Mouse (Mus musculus): ENCODE results near the gene Phf24. TPM values are rescaled to one million over a fixed set of nuclear protein-coding genes. Genes with fewer than 3 reads are reported as not detected.

Gene Phf24
- 6.6 and 8.4 TPM in 2 replicates for polyA plus RNA-seq (2016; fragmentation: Nextera tagmentation; extraction: Ambion mirVana)

GRCm38 (mm10) chr4:42916617-42917401 lies at the start of gene Phf24:
TSS of gene Phf24 (plus strand) at chr4:42916660.
- peaks cover 55% of the 10 kb centered on the region for H3K27me3 ChIP-seq
- WGBS: under 1% methylated on average over 76 of the region's 90 CpGs
- H3K27ac ChIP-seq (replicated peaks): no peak within 1 kb of the TSS

GRCm38 (mm10) chr4:42867390-42867789 lies 49.1 kb upstream of the Phf24 start:
- no peaks in the 10 kb centered on the region for H3K36me3 ChIP-seq
- no peaks in the 10 kb centered on the region for H3K27me3 ChIP-seq
- no peak overlapping the region for H3K4me3 ChIP-seq
- H3K27ac ChIP-seq (replicated peaks): no peak overlapping the region
- H3K4me1 ChIP-seq: no peaks in the 10 kb centered on the region
- WGBS: 74% methylated on average over 3 of the region's 3 CpGs
- no peak for ATAC-seq (ENCODE audit: low FRiP score, low read depth)
- no peak overlapping the region for H3K9ac ChIP-seq (replicated peaks)
- no peak overlapping the region for H3K4me2 ChIP-seq (replicated peaks)
- no peaks in the 10 kb centered on the region for H3K9me3 ChIP-seq

More at GRCm38 (mm10) chr4:42916617-42917401, at the start of gene Phf24:
- no peaks in the 10 kb centered on the region for H3K36me3 ChIP-seq
- H3K4me3 ChIP-seq: peak within 1 kb of the TSS; percentile 68
- H3K9me3 ChIP-seq: no peaks in the 10 kb centered on the region
- H3K9ac ChIP-seq (replicated peaks): peak within 1 kb of the TSS; percentile 80
- H3K4me2 ChIP-seq (replicated peaks): peak within 1 kb of the TSS; percentile 83
- ATAC-seq (ENCODE audit: low FRiP score, low read depth): peak; percentile 89
- peaks cover 6% of the 10 kb centered on the region; the same call in 1 of the 2 replicates for H3K4me1 ChIP-seq

GRCm38 (mm10) chr4:42868193-42868592 lies 48.3 kb upstream of the Phf24 start:
- no peaks in the 10 kb centered on the region for H3K4me1 ChIP-seq
- no peak overlapping the region for H3K9ac ChIP-seq (replicated peaks)
- 85% methylated on average over 5 of the region's 5 CpGs for whole genome bisulfite sequencing
- H3K4me2 ChIP-seq (replicated peaks): no peak overlapping the region
- no peak overlapping the region for H3K4me3 ChIP-seq
- no peaks in the 10 kb centered on the region for H3K27me3 ChIP-seq
- ATAC-seq (ENCODE audit: low FRiP score, low read depth): no peak
- H3K36me3 ChIP-seq: no peaks in the 10 kb centered on the region
- no peaks in the 10 kb centered on the region for H3K9me3 ChIP-seq
- no peak overlapping the region for H3K27ac ChIP-seq (replicated peaks)

GRCm38 (mm10) chr4:42870748-42871147 lies 45.7 kb upstream of the Phf24 start:
- Histone ChIP-seq H3K4me2 (replicated peaks) (no peak overlapping the region), H3K27ac (replicated peaks) (no peak overlapping the region), H3K9ac (replicated peaks) (no peak overlapping the region), H3K27me3 (no peaks in the 10 kb centered on the region), H3K4me1 (no peaks in the 10 kb centered on the region), H3K36me3 (no peaks in the 10 kb centered on the region), H3K4me3 (no peak overlapping the region), H3K9me3 (no peaks in the 10 kb centered on the region)
- 85% methylated on average over 5 of the region's 5 CpGs for WGBS
- ATAC-seq (ENCODE audit: low FRiP score, low read depth): no peak

GRCm38 (mm10) chr4:42872151-42872550 lies 44.3 kb upstream of the Phf24 start:
- Histone ChIP-seq H3K27me3 (0 out of 2 replicates have a peak, but pooled peaks cover 4% of the 10 kb centered on the region), H3K36me3 (no peaks in the 10 kb centered on the region), H3K4me1 (no peaks in the 10 kb centered on the region), H3K4me3 (no peak overlapping the region), H3K27ac (replicated peaks) (no peak overlapping the region), H3K9me3 (no peaks in the 10 kb centered on the region), H3K9ac (replicated peaks) (no peak overlapping the region), H3K4me2 (replicated peaks) (no peak overlapping the region)
- WGBS: 97% methylated on average over 7 of the region's 7 CpGs
- ATAC-seq (ENCODE audit: low FRiP score, low read depth): no peak

GRCm38 (mm10) chr4:42872746-42873435 lies 43.6 kb upstream of the Phf24 start:
- no peak overlapping the region for H3K27ac ChIP-seq (replicated peaks)
- WGBS: 89% methylated on average over 16 of the region's 16 CpGs
- no peak overlapping the region for H3K4me3 ChIP-seq
- H3K9ac ChIP-seq (replicated peaks): no peak overlapping the region
- no peaks in the 10 kb centered on the region for H3K9me3 ChIP-seq
- no peak overlapping the region for H3K4me2 ChIP-seq (replicated peaks)
- no peaks in the 10 kb centered on the region for H3K4me1 ChIP-seq
- ATAC-seq (ENCODE audit: low FRiP score, low read depth): no peak
- H3K27me3 ChIP-seq: 0 out of 2 replicates have a peak, but pooled peaks cover 4% of the 10 kb centered on the region
- no peaks in the 10 kb centered on the region for H3K36me3 ChIP-seq

GRCm38 (mm10) chr4:42874134-42874533 lies 42.3 kb upstream of the Phf24 start, which contains the start of gene Fam205c:
TSS of gene Fam205c (minus strand) at chr4:42874234.
- 0 out of 2 replicates have a peak, but pooled peaks cover 4% of the 10 kb centered on the region for H3K27me3 ChIP-seq
- H3K4me2 ChIP-seq (replicated peaks): no peak within 1 kb of the TSS
- no peaks in the 10 kb centered on the region for H3K9me3 ChIP-seq
- no peak within 1 kb of the TSS for H3K4me3 ChIP-seq
- no peak for ATAC-seq (ENCODE audit: low FRiP score, low read depth)
- H3K27ac ChIP-seq (replicated peaks): no peak within 1 kb of the TSS
- 88% methylated on average over 7 of the region's 7 CpGs for WGBS
- no peak within 1 kb of the TSS for H3K9ac ChIP-seq (replicated peaks)
- H3K4me1 ChIP-seq: no peaks in the 10 kb centered on the region
- H3K36me3 ChIP-seq: no peaks in the 10 kb centered on the region

- H3K4me2 ChIP-seq (replicated peaks): no peak overlapping the region
- 0 out of 2 replicates have a peak, but pooled peaks cover 4% of the 10 kb centered on the region for H3K27me3 ChIP-seq
- no peaks in the 10 kb centered on the region for H3K9me3 ChIP-seq
- H3K27ac ChIP-seq (replicated peaks): no peak overlapping the region
- no peaks in the 10 kb centered on the region for H3K4me1 ChIP-seq
- peak; percentile 71 for ATAC-seq (ENCODE audit: low FRiP score, low read depth)
- H3K4me3 ChIP-seq: no peak overlapping the region
- WGBS: 38% methylated on average over 5 of the region's 5 CpGs
- H3K9ac ChIP-seq (replicated peaks): no peak overlapping the region
- H3K36me3 ChIP-seq: no peaks in the 10 kb centered on the region
Measured at GRCm38 (mm10) chr4:42876586-42877291, 39.7 kb upstream of the Phf24 start.

GRCm38 (mm10) chr4:42877657-42878056 lies 38.8 kb upstream of the Phf24 start:
- H3K4me3 ChIP-seq: no peak overlapping the region
- ATAC-seq (ENCODE audit: low FRiP score, low read depth): no peak
- no peaks in the 10 kb centered on the region for H3K36me3 ChIP-seq
- no peaks in the 10 kb centered on the region for H3K9me3 ChIP-seq
- no peak overlapping the region for H3K9ac ChIP-seq (replicated peaks)
- H3K4me2 ChIP-seq (replicated peaks): no peak overlapping the region
- 82% methylated on average over 2 of the region's 2 CpGs for WGBS
- H3K4me1 ChIP-seq: no peaks in the 10 kb centered on the region
- no peak overlapping the region for H3K27ac ChIP-seq (replicated peaks)
- H3K27me3 ChIP-seq: 0 out of 2 replicates have a peak, but pooled peaks cover 4% of the 10 kb centered on the region

GRCm38 (mm10) chr4:42879829-42880676 lies 36.4 kb upstream of the Phf24 start:
- H3K4me3 ChIP-seq: no peak overlapping the region
- no peaks in the 10 kb centered on the region for H3K9me3 ChIP-seq
- H3K27ac ChIP-seq (replicated peaks): no peak overlapping the region
- 0 out of 2 replicates have a peak, but pooled peaks cover 4% of the 10 kb centered on the region for H3K27me3 ChIP-seq
- H3K36me3 ChIP-seq: no peaks in the 10 kb centered on the region
- ATAC-seq (ENCODE audit: low FRiP score, low read depth): no peak
- no peaks in the 10 kb centered on the region for H3K4me1 ChIP-seq
- WGBS: 86% methylated on average over 16 of the region's 16 CpGs
- H3K9ac ChIP-seq (replicated peaks): no peak overlapping the region
- no peak overlapping the region for H3K4me2 ChIP-seq (replicated peaks)

- 70% methylated on average over 1 of the region's 1 CpGs for WGBS
- Histone ChIP-seq H3K9ac (replicated peaks) (no peak overlapping the region), H3K4me1 (no peaks in the 10 kb centered on the region), H3K9me3 (no peaks in the 10 kb centered on the region), H3K27me3 (0 out of 2 replicates have a peak, but pooled peaks cover 4% of the 10 kb centered on the region), H3K4me2 (replicated peaks) (no peak overlapping the region), H3K4me3 (no peak overlapping the region), H3K27ac (replicated peaks) (no peak overlapping the region), H3K36me3 (no peaks in the 10 kb centered on the region)
- ATAC-seq (ENCODE audit: low FRiP score, low read depth): no peak
Measured at GRCm38 (mm10) chr4:42880677-42880948, 35.8 kb upstream of the Phf24 start.
